Mouse (Mus musculus) layer of hippocampus, postnatal 36 days (tissue): ENCODE data around the gene Serpinf1. TPM values are rescaled to one million over a fixed set of nuclear protein-coding genes. Genes with fewer than 3 reads are reported as not detected.

Source experiments
- DNase-seq, 2 experiments: peaks; one replicate each; pipeline ENCODE4 v3.0.0; 2022
- total RNA-seq, 2 experiments: library from RNA; stranded (reverse); gene quantifications; 2 replicates each; pipeline ENCODE4 v1.2.3; 2021

The Serpinf1 gene
- total RNA-seq, 2 experiments from 2014 or later, result 12.5 to 17.0 TPM

DNA sequence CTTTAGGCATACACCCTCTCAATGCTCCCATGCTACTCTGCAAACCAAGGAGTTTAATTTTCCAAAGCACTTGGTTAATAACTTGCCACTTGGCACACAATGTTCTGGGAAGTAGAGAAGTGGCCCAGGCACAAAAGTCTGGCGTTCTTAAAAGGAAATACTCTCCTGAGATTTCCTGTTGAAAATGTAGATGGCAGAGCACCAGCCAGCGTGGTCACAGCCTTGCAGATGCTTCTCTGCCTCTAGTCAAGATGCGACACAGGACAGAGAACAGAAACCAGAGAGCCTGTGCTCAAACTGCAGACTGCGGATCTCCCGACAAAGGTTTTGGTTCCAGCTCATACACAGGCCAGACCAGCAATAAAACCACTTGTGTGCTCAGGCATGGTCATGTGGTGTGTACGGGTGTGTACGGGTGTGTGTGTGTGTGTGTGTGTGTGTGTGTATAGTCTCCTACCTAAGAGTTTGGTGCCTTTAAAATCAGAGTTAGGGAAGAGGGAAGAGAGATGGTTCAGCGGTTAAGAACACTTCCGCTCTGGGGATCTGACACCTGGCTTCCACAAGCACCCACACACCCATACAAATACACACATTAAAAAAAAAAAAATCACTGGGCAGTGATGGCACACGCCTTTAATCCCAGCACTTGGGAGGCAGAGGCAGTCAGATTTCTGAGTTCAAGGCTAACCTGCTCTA, 32.7 kb upstream of the Serpinf1 start:
- no peak for DNase-seq

DNA sequence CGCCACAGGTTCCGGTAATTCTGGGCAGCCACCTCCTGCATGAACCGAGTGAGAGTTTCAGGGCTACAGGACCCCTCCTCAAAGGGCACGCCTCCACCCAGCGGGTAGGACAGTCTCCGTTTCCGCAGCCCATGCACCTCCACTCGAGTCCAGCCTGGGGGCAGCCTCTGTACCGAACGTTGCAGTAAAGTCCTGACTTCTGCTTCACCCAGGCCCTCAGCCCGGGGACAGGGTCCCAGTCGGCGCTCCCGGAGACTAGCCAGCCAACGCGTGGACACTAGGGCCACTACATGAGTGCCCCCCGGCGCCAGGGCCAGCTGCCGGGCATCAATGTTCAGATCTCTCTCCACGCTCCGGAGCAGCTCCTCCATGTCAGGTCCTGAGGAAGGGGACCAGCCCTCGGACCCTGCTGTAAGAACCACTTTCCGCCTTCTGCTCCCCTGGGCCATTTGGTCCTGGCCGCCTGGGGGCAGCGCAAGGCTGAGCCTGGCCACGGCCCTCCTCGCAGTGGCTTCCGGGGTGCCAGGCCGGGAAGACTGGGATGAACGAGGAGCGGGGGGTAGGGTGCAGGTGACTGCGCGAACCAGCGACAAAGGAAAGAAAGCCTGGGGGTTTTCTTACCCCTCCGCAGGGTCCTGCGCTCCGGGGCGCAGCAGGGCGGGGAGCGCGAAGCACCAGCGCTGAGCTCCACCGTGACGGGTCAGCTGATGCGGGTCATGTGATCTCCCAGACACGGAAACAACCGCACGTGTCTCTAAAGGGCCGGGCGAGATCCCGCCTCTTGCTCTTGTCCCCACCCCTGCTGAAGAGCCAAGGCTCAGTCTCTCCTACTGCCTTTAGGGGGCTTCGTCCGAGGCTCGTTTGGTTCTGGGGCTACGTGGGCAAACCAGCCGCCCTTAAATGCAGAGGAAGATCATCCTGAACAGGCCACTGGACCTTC, 31.8 kb upstream of the Serpinf1 start, which contains the start of gene Wdr81:
Wdr81 (minus strand) TSS at position 727 of the 940 bp plus-strand sequence.
- peak; percentile 86 to 87 for DNase-seq

DNA sequence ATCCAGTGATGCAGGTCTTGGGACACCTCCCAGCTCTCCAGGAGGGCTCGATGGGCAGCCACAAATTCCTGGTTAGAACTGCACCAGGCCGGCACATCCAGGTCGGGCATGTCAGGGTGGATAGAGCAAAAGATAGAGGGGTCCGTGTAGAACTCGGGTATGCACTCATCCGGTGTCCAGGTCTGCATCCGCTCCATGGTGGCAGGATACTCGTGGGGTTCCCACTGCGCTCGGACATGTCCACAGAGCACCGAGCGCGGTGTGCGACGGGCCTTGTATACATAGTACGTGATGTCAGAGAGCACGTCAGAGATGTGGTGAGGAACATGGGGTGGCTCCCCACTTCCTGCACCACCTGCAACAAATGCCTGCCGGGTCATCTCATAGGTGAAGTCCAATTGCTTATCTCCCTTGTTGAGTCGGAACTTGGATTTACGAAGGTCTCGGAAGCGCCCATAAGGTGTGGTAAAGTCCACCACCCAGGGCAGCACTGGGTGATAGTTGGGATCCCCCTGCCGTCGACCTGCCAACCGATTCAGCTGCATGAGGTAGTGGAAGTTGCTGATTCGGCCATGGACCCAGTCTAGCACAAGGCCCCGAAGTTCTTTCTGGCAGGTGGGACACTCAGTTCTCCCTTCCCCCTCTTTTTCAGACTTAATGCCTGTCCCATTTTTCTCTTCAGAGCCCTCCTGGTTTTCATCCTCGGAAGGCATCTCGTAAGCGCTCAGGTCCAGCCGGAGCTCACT, 30.5 kb upstream of the Serpinf1 start:
- no peak for DNase-seq

DNA sequence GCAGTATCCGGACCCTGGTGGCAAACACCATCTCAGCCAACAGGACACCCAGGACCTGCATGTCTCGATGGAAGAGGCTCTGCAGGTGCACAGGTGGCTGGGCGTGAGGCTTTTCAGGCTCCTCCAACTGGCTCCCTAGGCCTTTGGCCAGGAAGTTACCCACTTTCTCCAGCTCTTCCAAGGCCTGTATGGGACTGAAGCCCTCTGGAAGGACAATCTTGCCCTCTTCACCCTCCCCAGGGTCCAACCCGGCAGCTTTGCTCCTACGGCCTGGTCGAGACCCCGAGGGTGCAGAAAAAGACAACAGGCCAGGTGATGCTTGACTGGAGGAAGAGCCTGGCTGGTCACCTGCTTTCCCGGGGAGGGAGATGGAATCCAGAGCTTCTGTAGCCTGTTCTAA, 29.6 kb upstream of the Serpinf1 start:
- no peak for DNase-seq

DNA sequence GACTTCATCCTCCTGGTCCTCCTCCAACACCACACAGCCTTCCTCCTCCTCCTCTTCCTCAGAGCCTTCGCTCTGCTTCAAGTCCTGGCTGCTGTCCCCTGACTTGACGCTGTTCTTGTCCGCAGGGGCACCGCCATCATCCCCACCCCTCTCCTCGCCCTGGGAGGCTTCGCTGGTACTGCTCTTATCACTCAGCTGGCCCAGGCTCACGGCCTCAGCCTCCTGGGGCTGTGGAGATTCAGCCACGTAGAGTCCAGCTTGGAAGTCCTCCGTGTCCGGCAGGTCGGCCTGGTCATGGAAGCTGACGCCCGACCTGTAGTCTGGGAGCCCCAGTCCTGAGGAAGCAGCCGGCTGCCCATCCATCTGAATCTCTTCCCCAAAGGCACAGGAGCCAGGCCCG, 28.4 kb upstream of the Serpinf1 start:
- no peak for DNase-seq

DNA sequence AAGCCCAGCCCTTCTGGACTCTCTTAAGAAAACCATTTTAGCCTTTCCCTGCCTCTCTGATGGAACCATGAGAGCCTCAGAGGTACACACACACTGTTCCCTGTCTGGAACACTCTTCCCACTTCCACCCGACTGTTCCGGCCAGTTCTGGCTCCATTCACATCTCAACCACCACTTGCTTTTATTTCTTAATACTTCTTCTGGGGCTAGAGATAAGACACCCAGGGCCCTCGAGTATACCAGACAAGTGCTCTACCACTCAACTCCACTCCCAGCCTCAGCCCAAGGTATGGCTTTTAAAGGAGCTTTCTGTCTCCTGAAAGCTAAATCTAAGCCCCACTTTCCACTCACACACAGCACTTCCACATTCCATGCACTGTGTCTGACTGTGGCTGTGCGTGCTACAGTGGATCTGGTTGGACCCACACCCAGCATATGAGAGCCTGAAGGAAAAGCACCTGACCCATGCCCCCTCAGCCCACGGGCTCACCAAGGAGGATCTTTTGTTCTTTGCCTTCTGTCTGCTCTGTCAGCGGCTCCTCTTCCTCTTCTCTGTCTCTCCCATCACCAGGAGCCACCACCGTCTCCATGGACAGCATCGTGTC, 27.9 kb upstream of the Serpinf1 start:
- DNase-seq, result no peak

DNA sequence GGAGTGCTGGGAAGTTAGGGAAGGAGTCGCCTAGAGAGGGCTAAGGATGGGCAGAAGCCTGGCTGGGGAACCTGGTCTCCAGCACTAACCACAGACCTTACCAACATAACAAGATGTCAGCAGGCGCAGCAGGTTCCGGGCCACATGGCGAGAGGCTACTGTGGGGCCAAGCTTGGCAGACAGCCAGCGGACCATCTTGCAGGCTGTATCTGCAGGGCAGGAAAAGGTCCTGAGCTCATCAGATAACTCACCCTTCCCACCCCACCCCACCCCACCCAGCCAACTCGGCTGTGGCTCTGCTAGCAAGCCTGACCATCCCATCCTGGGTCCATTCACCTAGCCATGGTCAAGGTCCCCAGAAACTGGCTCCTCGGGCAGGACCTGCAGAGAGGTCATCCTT, 27.2 kb upstream of the Serpinf1 start:
- DNase-seq, result no peak

DNA sequence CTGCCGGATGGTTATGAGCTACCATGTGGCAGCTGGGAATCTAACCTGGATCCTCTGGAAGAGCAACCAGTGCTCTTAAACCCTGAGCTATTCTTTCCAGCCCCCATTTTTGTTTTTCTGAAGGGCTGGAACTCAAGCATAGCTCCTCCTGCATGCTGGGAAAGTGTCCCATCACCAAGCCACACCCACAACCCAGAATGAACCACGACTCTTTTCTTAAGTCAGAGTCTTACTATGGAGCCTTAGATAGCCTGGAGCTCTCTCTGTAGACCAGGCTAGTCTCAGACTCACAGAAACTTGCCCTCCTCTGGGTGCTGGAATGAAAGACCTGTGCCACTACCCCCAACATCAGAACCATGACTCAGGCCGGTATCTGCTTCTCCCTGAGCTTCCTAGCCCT, 26.1 kb upstream of the Serpinf1 start:
- DNase-seq, result no peak

DNA sequence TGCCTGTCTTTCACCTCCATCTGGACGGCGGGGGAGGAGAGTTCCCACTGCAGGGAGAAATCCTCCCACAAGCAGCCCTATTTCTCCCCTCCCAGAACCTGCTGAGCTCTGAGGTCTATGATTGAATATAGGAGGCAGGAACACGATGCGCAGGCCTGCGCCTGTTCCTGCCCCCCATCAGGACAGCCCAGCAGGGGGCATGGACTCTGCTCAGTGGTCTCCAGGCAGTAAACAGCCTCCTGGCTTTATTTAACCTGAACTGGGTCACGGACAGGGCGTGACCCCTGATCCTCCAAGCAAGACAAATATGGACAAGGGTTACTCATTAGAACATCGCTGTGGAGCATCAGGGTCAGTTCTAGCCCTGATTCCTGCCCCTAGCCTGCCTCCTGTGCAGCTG, 21.2 kb upstream of the Serpinf1 start:
- no peak for DNase-seq

DNA sequence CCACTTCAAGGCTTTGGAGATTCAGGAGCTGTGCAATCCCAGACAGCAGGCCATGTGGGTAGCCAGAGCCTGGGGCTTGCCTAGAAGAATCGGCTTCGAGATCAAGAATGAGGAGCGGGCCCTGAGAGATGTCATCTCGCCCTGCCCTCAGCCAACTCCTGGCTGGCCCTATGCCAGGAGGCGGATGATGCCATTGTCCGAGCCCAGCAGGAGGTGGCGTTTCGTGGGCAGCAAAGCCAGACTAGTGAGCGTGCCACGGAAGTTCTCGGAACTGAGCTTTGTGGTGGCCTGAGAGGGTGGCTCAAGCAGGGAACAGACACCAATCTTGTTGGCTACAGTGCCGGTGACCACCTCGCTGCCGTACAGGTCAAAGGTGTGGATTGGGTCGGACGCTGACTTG, 19.1 kb upstream of the Serpinf1 start:
- DNase-seq, result no peak

DNA sequence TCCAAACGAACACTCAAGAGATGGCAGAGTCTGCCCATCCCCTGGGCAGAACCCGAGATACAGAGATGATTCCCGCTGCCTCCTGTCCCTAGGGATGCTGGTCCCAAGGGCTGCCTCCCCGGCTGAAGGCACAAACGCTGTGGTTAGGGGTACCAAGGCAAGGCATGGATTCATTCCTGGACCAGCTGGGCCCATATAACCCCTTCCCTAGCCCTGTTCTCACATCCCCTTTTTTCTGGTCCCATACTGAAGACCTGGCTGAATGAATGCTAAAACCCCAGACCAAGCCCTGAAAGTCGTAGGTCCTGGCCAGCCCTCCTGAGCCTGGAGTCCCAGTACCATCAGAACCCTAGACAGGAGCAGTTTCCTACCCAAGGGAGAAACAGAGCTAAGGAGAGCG, 18.5 kb upstream of the Serpinf1 start:
- DNase-seq, result no peak

DNA sequence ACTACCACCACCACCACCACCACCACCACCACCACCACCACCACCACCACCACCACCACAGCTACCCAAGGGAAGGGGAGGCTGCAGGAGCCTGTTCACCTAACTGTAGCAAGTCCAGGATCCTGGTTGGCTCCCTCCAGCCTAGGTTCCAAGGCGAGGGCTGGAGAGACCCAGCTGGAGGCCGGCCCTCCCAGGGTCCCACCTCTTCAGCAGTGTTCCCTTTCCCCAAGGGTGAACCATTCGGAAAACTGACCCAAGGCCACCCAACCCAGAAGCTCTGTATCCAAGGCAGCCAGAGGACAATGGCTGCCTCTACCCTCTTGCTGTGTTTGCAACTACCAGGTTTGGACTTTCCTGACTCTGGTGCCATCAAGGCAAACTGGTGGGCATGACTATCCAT, 17.4 kb upstream of the Serpinf1 start:
- DNase-seq, result no peak

DNA sequence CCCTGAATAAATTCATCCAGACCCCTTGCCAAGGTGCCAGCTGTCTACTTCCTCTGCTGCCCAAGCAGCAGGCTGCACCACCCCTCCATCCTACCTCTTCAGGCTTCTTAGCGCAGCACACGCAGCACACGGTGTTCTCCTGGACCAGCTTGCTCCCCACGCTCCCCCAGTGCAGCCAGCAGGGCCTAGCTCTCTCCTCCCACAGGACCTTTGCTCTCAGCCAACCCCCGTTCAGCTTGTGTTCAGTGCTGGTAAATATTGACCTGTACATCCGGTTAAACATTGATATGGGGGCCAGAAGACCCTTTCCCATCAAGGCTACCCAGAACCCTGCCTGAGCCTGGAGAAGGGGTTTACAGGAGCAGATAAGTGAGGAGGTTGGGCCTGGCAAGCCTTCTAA, 16.9 kb upstream of the Serpinf1 start, which contains the start of gene Serpinf2:
Serpinf2 (minus strand) TSS at position 229 of the 400 bp plus-strand sequence.
- no peak for DNase-seq

DNA sequence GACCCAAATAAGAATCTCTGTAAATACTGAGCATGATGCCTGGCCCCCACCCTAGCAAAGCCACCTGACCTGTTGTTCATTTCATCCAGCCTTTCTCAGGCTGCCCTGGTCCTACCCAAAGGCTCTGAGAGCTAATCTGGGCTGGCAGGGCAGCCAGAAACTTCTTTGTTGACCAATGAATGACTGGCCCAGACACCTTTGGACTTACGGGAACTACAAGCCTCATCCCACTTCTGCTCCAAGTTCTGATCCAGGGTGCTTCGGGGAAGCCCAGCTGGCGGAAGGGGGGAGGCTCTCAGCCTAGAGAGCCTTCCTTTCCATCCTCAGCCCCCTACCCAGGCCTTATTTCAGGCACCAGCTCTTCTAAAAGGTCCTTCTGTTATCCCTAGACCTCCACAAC, 16.3 kb upstream of the Serpinf1 start:
- no peak for DNase-seq

DNA sequence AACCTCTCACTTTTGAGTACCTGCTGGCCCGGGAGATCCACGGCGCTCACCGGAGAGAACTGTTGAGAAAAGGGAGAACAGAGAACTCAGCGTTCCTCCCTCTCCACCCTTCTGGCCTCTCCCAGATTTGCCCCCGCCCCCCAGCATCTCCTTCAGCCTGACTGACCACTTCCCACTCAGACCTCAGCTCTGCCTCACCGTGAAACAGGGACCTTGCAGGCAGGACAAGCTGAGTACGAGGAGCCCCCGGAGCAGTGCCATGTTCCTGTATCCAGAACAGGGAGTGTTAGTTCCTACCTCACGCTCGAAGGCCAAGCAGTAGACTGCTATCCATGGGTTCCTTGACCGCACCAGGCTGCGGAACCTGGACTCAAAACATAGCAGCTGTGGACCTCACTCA, 15.7 kb upstream of the Serpinf1 start:
- no peak for DNase-seq

DNA sequence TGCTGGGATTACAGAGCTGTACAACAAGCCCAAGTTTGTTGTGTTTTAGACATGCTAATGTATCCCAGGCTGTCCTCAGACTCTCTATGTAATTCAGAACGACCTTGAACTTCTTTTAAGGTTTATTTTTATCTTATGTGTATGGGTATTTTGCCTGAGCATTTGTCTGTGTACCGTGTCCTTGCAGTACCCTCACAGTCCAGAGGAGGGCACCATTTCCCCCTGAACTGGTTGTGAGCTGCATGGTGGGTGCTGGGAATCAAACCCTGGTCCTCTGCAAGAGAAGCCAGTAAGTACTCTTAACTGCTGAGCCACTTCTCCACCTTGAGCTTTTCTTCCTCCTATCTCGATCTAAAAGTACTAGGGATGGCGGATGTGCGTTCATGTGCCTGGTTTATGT, 11.6 kb upstream of the Serpinf1 start:
- no peak for DNase-seq

DNA sequence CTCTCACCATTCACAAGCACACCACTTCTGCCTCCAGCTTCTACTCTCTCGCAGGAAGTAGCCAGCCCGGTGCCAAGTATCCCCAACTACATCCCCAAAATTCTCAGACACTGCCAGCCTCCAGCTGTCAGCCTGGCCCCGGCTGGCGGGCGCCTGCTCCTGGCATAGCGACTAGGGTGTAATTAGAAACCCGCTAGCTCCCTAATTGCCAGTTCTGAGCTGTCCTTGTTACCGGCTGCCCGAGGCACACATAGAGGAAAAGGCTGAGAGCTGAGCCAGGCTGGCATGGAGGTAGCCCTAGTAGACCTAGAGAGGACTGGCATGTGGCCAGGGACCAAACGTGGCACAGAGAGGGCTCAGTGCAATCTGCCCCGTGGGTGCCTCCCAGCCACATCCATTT, 8.8 kb upstream of the Serpinf1 start:
- peak; percentile 70 to 80 for DNase-seq

DNA sequence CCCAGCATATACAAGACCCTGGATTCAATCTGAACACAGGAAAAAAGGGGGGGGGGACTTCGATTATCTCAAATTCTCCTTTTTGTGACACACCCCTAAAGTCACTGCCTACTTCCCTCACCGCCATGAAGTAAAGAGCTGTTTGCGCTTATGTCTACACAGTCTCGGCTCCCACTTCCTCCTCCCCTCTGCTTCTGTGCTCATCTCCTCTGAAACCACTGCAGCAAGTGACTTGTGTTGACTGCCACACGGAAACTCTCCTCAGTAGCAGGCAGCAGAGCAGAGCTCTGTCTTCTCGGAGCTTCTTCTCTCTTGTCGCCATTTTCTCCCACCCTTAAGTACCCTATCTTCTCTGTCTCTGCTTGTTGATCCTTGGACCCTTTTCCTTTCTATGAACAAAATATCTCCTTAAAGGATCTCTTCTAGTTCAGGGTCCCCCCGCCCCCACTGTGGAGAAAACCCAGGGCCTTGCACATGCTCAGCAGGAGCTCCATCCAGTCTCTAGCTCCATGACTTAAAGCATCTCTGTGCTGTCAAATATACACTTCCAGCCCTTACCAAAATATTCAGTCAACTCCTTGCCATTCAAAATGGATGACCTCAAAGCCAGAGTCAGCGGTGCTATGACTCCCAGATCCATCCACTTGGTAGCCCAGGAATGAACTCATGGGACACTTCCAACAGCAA, 6.7 kb upstream of the Serpinf1 start:
- no peak for DNase-seq

DNA sequence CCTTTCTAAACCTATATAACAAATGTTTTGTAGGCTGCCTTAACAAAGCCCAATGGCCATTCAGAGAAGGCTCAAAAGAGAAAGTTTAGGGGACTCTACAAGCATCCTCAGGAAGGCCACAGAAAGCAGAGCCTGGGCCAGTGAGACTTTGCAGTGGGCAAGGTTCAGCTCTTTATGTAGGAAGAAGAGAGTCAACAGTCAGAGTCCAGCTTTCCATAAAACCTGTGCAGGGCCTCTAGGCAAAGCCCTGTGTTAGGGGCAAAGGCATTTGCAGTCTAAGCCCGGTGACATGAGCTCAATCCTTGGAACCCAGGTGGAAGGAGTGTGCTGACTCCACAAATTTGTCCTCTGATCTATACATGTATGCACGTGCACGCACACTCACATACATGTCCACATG, 2.0 kb upstream of the Serpinf1 start:
- no peak for DNase-seq

DNA sequence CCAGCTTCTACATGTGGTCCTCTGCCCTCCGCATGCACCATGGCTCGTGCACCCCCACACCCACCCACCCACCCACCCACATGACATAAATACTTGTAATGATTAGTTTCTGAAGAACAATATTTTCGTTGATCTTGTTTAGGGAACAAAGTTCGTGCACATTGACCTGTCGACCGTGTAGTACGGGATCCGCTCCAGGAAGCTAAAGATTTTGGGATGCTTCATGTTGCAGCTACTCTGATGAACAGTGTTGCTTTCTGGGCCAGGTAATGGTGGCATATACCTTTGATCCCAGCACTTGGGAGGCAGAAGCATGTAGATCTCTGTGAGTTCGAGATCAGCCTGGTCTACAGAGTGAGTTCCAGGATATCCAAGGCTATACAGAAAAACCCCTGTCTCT, 1.5 kb upstream of the Serpinf1 start:
- no peak for DNase-seq

DNA sequence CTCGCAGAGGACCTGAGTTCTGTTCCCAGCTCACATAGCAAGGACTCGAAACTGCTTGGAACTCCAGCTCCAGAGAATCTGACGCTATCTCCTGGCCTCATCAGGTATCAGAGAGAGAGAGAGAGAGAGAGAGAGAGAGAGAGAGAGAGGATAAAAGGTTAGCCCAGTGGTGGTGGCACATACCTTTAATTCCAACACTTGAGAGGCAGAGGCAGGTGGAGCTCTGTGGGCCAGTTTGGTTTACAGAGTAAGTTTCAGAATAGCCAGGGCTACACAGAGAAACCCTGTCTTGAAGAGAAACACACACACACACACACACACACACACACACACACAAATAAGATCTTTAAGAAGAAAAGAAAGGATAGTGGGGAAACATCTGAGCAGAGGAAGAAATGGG, 590 bp upstream of the Serpinf1 start:
- no peak for DNase-seq
